Mouse (Mus musculus) testis, adult 2 months (tissue): ENCODE results near the gene Slc4a4.
"Not testable (repeated sequence)": the region's sequence is repeated elsewhere in the genome, so short reads cannot be mapped to it uniquely, and the experiment has no call there.

Experiments used
- CTCF ChIP-seq: fragments of 200-500 bp; IDR thresholded peaks from 2 replicates; pipeline ENCODE4 v1.5.1; 2012; ENCODE audit warnings: low read depth, mild to moderate bottlenecking, inconsistent platforms, low read length, moderate library complexity; ENCODE audit not compliant: control insufficient read depth, insufficient read depth, insufficient replicate concordance
- POLR2A ChIP-seq: fragments of 200-500 bp; IDR thresholded peaks from 2 replicates; pipeline ENCODE4 v1.6.1; 2012; ENCODE audit warnings: low read depth, mild to moderate bottlenecking, inconsistent platforms, low read length, moderate library complexity; ENCODE audit not compliant: control insufficient read depth

DNA sequence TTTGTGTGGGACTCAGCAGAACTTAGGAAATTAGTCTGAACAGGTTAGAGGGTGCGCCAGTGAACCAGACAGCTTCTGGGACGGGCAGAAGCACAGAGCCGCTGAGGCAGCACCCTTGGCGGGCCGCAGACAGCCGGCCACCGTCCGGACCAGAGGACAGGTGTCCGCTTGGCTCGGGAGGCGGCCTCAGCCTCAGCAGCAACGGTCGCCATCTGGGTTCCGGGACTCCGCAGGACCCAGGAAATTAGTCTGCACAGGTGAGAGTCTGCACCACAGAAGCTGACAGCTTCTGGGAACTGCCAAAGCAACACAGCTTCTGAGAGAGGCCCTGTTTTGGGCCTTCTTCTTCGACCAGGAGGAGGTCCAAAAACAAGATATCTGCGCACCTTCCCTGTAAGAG is 225.4 kb downstream of the Slc4a4 start:
- TF ChIP-seq CTCF, POLR2A: not testable (repeated sequence)
